Mouse (Mus musculus): ENCODE measurements around the gene Lrpprc.

- no peak for TF ChIP-seq CTCF (IDR thresholded peaks at IDR 0.05; ENCODE audit: control insufficient read depth, insufficient read depth, insufficient replicate concordance, low read depth, low read length)
- TF ChIP-seq POLR2A (IDR thresholded peaks at IDR 0.05; ENCODE audit: control insufficient read depth, low read depth, low read length): no peak
Observed at GRCm38 (mm10) chr17:84752286-84752685, 38.3 kb downstream of the Lrpprc start.
